Mouse (Mus musculus) testis, postnatal 14 days (tissue): ENCODE measurements around the gene Dhps.

Experiments
- DNase-seq: peaks from one replicate; pipeline ENCODE4 v3.0.0; 2021; ENCODE audit warnings: low spot score

The Dhps gene

GRCm38 (mm10) chr8:85071514-85072281, at the start of gene Dhps:
TSS of gene Dhps (plus strand) at chr8:85071757.
- peak; percentile 93 for DNase-seq

- no peak for DNase-seq
These were observed 47.7 kb upstream of the Dhps start for GRCm38 (mm10) chr8:85023846-85024245.

- DNase-seq: peak; percentile 89
These were observed 46.2 kb upstream of the Dhps start, which contains the start of gene Asna1 for GRCm38 (mm10) chr8:85025098-85025932. TSS of gene Asna1 (minus strand) at chr8:85025281.

DNA sequence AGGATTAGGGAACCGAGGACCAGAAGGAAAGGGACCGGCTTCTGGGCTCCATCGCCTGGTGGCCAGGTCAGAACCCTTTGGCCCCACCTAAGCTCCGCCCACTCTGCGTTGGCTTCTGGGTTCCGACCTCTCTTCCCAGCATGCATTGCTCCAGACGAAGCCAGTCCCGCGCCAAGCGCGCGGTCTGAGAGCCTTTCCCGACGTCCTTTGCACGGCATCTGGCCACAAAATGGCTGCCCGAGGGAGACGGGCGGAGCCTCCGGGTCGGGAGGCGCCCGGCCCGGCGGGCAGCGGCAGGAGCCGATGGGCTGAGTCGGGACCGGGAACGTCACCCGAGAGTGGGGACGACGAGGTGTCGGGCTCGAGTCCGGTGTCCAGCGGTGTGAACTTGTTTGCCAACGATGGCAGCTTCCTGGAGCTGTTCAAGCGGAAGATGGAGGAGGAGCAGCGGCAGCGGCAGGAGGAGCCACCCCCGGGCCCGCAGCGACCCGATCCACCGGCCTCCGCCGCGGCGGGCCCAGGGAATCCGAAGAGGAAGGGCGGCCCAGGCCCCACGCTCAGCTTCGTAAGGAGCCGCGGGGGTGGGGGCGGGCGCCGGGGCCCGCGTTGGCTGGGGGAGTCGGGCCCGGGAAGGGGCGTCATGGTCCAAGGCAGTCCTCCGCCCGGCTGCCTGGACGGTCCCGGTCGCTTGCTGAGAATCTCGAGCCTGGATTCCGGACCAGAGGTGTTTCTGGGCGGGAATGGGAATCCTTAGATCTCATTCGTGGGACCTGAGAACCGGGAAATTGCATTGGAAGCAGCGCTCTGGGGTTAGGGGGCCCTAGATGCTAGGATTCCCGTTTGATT, 44.7 kb upstream of the Dhps start, which contains the start of gene Trir:
Gene Trir (plus strand): TSS at position 154 of the 846 bp plus-strand sequence.
- DNase-seq: peak; percentile 97

- DNase-seq: no peak
These were observed 44.1 kb upstream of the Dhps start for GRCm38 (mm10) chr8:85027516-85027855.

GRCm38 (mm10) chr8:85027922-85028321, 43.6 kb upstream of the Dhps start:
- DNase-seq: no peak

GRCm38 (mm10) chr8:85029271-85029670, 42.3 kb upstream of the Dhps start:
- no peak for DNase-seq

GRCm38 (mm10) chr8:85032622-85033311, 38.8 kb upstream of the Dhps start:
- DNase-seq: no peak

DNA sequence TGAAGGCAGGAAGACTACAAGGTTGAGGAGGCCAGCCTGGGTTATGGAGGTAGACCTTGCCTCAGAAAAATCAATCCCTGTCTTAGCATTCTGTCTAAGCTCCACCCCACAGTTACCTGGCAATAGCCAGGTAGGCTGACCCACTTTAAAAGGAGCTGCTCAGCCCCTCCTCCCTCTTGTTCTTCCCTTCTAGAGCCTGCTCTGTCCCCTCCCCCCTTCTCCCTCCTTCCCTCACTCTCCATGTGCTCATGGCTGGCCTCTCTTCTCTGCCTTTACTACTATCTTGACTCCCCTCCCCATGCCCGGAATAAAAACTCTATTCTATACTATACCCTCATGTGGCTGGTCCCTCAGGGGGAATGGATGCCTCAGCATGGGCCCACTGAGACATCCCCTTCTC, 37.7 kb upstream of the Dhps start:
- no peak for DNase-seq

DNA sequence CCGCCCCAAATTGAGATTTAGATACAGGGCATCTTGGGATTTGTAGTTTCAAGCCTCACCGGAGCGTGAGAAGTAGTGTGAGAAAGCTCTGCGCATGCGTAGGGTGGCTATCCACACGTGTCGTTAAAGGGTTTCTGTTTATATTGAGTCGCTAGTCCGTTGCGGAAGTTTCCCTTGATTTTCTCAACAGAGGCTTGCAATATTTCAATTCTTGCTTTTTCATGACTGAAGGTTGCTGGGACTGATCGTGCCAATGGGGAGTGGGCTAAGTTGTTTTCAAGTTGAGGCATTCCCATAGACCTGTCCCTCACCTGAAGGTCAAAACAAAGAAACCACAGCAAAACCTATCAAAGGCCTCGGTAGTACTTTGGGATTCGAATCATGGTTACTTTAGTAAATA, 36.8 kb upstream of the Dhps start:
- peak; percentile 79 for DNase-seq

GRCm38 (mm10) chr8:85035165-85035727, 36.3 kb upstream of the Dhps start:
- DNase-seq: no peak

GRCm38 (mm10) chr8:85035728-85036310, 35.7 kb upstream of the Dhps start:
- DNase-seq: peak; percentile 61

- no peak for DNase-seq
These were observed 35.2 kb upstream of the Dhps start for GRCm38 (mm10) chr8:85036381-85036717.

DNA sequence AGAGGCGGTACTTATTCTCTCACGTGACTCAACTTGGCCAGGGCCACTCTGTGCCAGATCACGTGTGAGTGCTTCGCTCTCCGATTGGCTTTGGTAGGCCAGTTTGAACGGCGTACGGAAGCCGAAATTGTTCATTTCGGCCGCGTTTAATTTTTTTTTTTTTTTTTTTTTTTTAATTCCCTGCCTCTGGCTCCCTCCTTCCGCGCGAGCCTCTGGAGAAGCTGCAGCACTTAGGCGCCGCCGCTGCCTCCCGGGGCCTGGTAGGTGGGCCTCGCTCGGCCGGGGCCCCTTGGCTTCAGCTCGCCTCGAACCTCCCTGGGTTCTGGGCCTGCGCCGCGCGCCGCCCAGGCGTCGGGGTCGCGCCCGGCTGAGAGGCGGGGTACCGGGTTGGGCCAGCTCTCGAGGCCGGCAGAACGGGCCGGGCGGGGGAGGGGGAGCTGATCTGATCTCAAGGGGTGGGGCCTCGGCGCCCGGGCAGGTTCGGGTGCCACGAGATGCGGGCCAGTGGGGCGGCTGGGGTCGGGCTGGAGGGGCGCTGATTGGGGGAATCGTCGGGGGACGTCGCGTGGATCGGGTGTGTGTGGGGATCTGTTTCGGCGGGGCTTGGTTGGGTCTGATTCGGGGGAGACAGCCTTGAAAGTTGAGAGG, 34.7 kb upstream of the Dhps start, which contains the start of gene Tnpo2:
Gene Tnpo2 (plus strand): TSS at position 198 of the 648 bp plus-strand sequence.
- peak; percentile 95 for DNase-seq

GRCm38 (mm10) chr8:85037366-85037680, 34.2 kb upstream of the Dhps start:
- no peak for DNase-seq

GRCm38 (mm10) chr8:85037681-85038531, 33.7 kb upstream of the Dhps start:
- DNase-seq: peak; percentile 54

GRCm38 (mm10) chr8:85043619-85044018, 27.9 kb upstream of the Dhps start:
- no peak for DNase-seq

- no peak for DNase-seq
These were observed 14.2 kb upstream of the Dhps start for GRCm38 (mm10) chr8:85057367-85057766.

DNA sequence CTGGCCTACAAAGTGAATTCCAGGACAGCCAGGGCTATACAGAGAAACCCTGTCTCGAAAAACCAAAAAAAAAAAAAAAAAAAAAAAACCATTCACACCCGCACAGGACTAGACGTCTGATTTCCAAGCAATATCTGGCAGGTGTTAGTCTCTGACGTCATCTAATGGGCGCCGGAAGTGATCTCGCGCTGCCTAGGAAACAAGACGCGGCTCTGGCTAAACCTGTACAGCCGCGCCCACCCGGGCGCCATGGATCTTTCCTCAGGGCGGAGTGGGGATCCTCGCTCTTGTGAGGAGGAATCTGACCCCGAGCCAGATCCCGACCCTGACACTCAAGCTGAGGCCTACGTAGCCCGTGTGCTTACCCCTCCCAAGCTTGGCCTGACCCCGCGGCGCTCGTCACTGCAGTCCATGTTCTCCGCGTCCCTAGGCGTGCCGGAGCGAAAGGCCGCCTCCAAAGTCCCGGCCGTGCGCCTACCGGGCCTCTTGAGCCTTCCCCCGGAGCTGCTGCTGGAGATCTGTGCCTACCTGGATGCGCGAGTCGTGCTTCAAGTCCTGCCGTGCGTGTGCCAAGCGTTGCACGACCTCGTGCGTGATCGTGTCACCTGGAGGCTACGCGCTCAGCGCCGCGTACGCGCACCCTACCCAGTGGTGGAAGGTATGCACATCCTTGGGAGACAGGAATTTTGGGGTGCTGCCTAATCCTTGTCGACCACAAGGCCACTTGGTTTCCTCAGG, 11.5 kb upstream of the Dhps start, which contains the start of gene Fbxw9:
Gene Fbxw9 (plus strand): TSS at position 177 of the 738 bp plus-strand sequence.
- peak; percentile 90 for DNase-seq
